Comparison of ENCODE assay signal across 8 mouse cellular contexts in the genomic region with DNA sequence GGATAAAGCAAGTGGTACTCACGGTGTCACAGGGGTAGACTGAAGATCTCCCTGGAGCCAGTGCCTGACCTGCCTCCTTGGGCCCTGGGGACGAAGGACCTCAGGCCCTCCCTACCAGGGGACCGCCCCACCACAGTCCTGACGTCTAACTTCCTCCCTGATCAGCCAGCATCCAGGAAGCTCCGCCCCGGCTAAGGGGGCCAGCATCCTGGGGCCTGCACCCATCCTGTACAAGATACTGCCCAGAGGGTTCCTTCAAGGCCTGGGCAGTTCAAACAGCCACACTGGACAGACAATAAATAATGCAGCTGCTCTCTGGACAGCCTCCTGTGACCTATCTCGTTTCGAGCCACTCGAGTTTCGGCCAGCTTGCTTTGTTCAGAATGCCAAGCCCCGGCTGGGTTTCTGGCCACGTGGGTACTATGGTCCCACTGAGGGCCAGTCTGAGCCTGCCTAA.
DNase-seq lines count a peak whose midpoint lies in the region; TF ChIP-seq lines count a peak whose summit lies in the region.

No protein-coding gene starts in this region.

- 41% methylated on average over 12 of the region's 12 CpGs for WGBS in cerebellum, adult 2 months

- no peaks in the 10 kb centered on the region for H3K9me3 ChIP-seq in megakaryocyte, embryonic 14.5 days

- no peak for TF ChIP-seq POLR2A in cerebellum, adult 2 months (IDR thresholded peaks at IDR 0.05; ENCODE audit: borderline replicate concordance, insufficient read depth, low read length)

- peak; percentile 48 to 50 for DNase-seq in cerebellum, adult 2 months
- no peak for DNase-seq in cerebellum, adult 9-10 months
- peak; percentile 69 for DNase-seq in T-cell, adult 2 months (ENCODE audit: low spot score)
- DNase-seq in kidney, postnatal 10 days: peak; percentile 36
- no peak for DNase-seq in right cerebral cortex, postnatal 4 days
- DNase-seq in testis, postnatal 10 days (ENCODE audit: low spot score): no peak
- DNase-seq in cerebellum, postnatal 14 days: no peak

- peaks cover 84% of the 10 kb centered on the region for H3K4me1 ChIP-seq in cerebellum, adult 2 months (ENCODE audit: control insufficient read depth, insufficient read depth, low read length)
- peaks cover 100% of the 10 kb centered on the region for H3K4me1 ChIP-seq in megakaryocyte, embryonic 14.5 days

- no peaks in the 10 kb centered on the region for H3K27me3 ChIP-seq in cerebellum, adult 2 months (ENCODE audit: control insufficient read depth, insufficient read depth, low read length)
- no peaks in the 10 kb centered on the region for H3K27me3 ChIP-seq in megakaryocyte, embryonic 14.5 days (replicated peaks)

- no peak overlapping the region for H3K27ac ChIP-seq in cerebellum, adult 2 months (ENCODE audit: insufficient read depth, low read length)

- H3K4me3 ChIP-seq in cerebellum, adult 2 months (replicated peaks; ENCODE audit: insufficient read depth, low read depth, low read length): no peak overlapping the region
- H3K4me3 ChIP-seq in megakaryocyte, embryonic 14.5 days (replicated peaks): peak overlapping the region; percentile 92

- TF ChIP-seq CTCF in cerebellum, adult 2 months (IDR thresholded peaks at IDR 0.05; ENCODE audit: borderline replicate concordance, insufficient read depth, low read depth, low read length): no peak

- H3K36me3 ChIP-seq in megakaryocyte, embryonic 14.5 days (replicated peaks; ENCODE audit: low read length): peaks cover 33% of the 10 kb centered on the region

Comparison
In these comparisons a context has a peak if more than half of its experiments do, and no peak if none do; other contexts are left out.
1. DNase-seq: peak in cerebellum, adult 2 months (2 of 2), T-cell, adult 2 months (single experiment) and kidney, postnatal 10 days (single experiment); none in cerebellum, adult 9-10 months (single experiment), right cerebral cortex, postnatal 4 days (single experiment), testis, postnatal 10 days (single experiment) and cerebellum, postnatal 14 days (0 of 2).